Mouse (Mus musculus): ENCODE results near the gene Acsm4. TPM values are rescaled to one million over a fixed set of nuclear protein-coding genes. Genes with fewer than 3 reads are reported as not detected.

Gene Acsm4
- total and polyA plus RNA-seq, 3 experiments = not detected

Other genes with a start within 250 kb of the Acsm4 start
- gene Gp2, start 230.7 kb upstream of the Acsm4 start, total RNA-seq (2012; rRNA removed) = not detected in 2 replicates
- not detected for gene Gp2, start 230.7 kb upstream of the Acsm4 start, polyA plus RNA-seq (2012; ENCODE audit: insufficient read depth in 1 of 2, insufficient read length in 2 of 2, low read depth in 1 of 2, low replicate concordance in 2 of 2, missing spikeins in 1 of 2)
- gene Umod, start 210.7 kb upstream of the Acsm4 start, total RNA-seq (2012; rRNA removed) = not detected in 2 replicates
- gene Umod, start 210.7 kb upstream of the Acsm4 start, polyA plus RNA-seq (2012; ENCODE audit: insufficient read depth in 1 of 2, insufficient read length in 2 of 2, low read depth in 1 of 2, low replicate concordance in 2 of 2, missing spikeins in 1 of 2) = not detected
- gene Acsm5, start 170.6 kb upstream of the Acsm4 start, total RNA-seq (2012; rRNA removed) = not detected in 2 replicates
- not detected for gene Acsm5, start 170.6 kb upstream of the Acsm4 start, polyA plus RNA-seq (2012; ENCODE audit: insufficient read depth in 1 of 2, insufficient read length in 2 of 2, low read depth in 1 of 2, low replicate concordance in 2 of 2, missing spikeins in 1 of 2)
- gene Pdilt, start 166.5 kb upstream of the Acsm4 start, total RNA-seq (2012; rRNA removed) = 0.12 TPM in 1 of 2 replicates, not detected in the other
- not detected for gene Pdilt, start 166.5 kb upstream of the Acsm4 start, polyA plus RNA-seq (2012; ENCODE audit: insufficient read depth in 1 of 2, insufficient read length in 2 of 2, low read depth in 1 of 2, low replicate concordance in 2 of 2, missing spikeins in 1 of 2)
- not detected in 2 replicates for gene Acsm2, start 135.7 kb upstream of the Acsm4 start, total RNA-seq (2012; rRNA removed)
- gene Acsm2, start 135.7 kb upstream of the Acsm4 start, polyA plus RNA-seq (2012; ENCODE audit: insufficient read depth in 1 of 2, insufficient read length in 2 of 2, low read depth in 1 of 2, low replicate concordance in 2 of 2, missing spikeins in 1 of 2) = not detected
- not detected in 2 replicates for gene Acsm1, start 83.0 kb upstream of the Acsm4 start, total RNA-seq (2012; rRNA removed)
- gene Acsm1, start 83.0 kb upstream of the Acsm4 start, polyA plus RNA-seq (2012; ENCODE audit: insufficient read depth in 1 of 2, insufficient read length in 2 of 2, low read depth in 1 of 2, low replicate concordance in 2 of 2, missing spikeins in 1 of 2) = not detected
- gene Thumpd1, start 30.8 kb downstream of the Acsm4 start, total RNA-seq (2012; rRNA removed) = 56.7 and 67.5 TPM in 2 replicates
- 10 to 100 TPM in 1 of 2 experiments, not detected in 1; 56.4 TPM for gene Thumpd1, start 30.8 kb downstream of the Acsm4 start, polyA plus RNA-seq (2012; ENCODE audit: insufficient read depth in 1 of 2, insufficient read length in 2 of 2, low read depth in 1 of 2, low replicate concordance in 2 of 2, missing spikeins in 1 of 2)
- 0.08 TPM in 1 of 2 replicates, not detected in the other for gene Acsm3, start 70.9 kb downstream of the Acsm4 start, total RNA-seq (2012; rRNA removed)
- gene Acsm3, start 70.9 kb downstream of the Acsm4 start, polyA plus RNA-seq (2012; ENCODE audit: insufficient read depth in 1 of 2, insufficient read length in 2 of 2, low read depth in 1 of 2, low replicate concordance in 2 of 2, missing spikeins in 1 of 2) = under 1 TPM in 1 of 2 experiments, not detected in 1; 0.54 TPM
- 10.9 and 11.7 TPM in 2 replicates for gene Rexo5, start 104.0 kb downstream of the Acsm4 start, total RNA-seq (2012; rRNA removed)
- 10 to 100 TPM in 1 of 2 experiments, not detected in 1; 18.3 TPM for gene Rexo5, start 104.0 kb downstream of the Acsm4 start, polyA plus RNA-seq (2012; ENCODE audit: insufficient read depth in 1 of 2, insufficient read length in 2 of 2, low read depth in 1 of 2, low replicate concordance in 2 of 2, missing spikeins in 1 of 2)
- gene Eri2, start 104.0 kb downstream of the Acsm4 start, total RNA-seq (2012; rRNA removed) = 9.4 and 10.6 TPM in 2 replicates
- 10 to 100 TPM in 1 of 2 experiments, not detected in 1; 11.0 TPM for gene Eri2, start 104.0 kb downstream of the Acsm4 start, polyA plus RNA-seq (2012; ENCODE audit: insufficient read depth in 1 of 2, insufficient read length in 2 of 2, low read depth in 1 of 2, low replicate concordance in 2 of 2, missing spikeins in 1 of 2)
- 2.1 and 4.0 TPM in 2 replicates for gene Lyrm1, start 205.8 kb downstream of the Acsm4 start, total RNA-seq (2012; rRNA removed)
- 1 to 10 TPM in 1 of 2 experiments, not detected in 1; 4.4 TPM for gene Lyrm1, start 205.8 kb downstream of the Acsm4 start, polyA plus RNA-seq (2012; ENCODE audit: insufficient read depth in 1 of 2, insufficient read length in 2 of 2, low read depth in 1 of 2, low replicate concordance in 2 of 2, missing spikeins in 1 of 2)
- gene Dcun1d3, start 206.3 kb downstream of the Acsm4 start, total RNA-seq (2012; rRNA removed) = 2.5 and 3.3 TPM in 2 replicates
- 1 to 10 TPM in 1 of 2 experiments, not detected in 1; 5.6 TPM for gene Dcun1d3, start 206.3 kb downstream of the Acsm4 start, polyA plus RNA-seq (2012; ENCODE audit: insufficient read depth in 1 of 2, insufficient read length in 2 of 2, low read depth in 1 of 2, low replicate concordance in 2 of 2, missing spikeins in 1 of 2)